Mouse (Mus musculus) heart, embryonic 13.5 days (tissue): ENCODE measurements at regions not wholly inside any gene's neighbourhood (a gene's known extent, or its start where the extent isn't known, plus 50 kb on each side); places are given as distances from the start of the nearest gene placed in this dataset.

Experiments used
- ATAC-seq: fragments of 200-750 bp; cut with Nextera tagmentation; 2 replicates; pipeline ENCODE4 v1.8.0; 2017; ENCODE audit warnings: moderate TSS enrichment; ENCODE audit not compliant: insufficient number of reproducible peaks, low FRiP score, low TSS enrichment; ENCODE audit errors: extremely low read depth
- H3K27ac ChIP-seq: fragments of 300-500 bp; sonication (generic); replicated peaks from 2 replicates; pipeline ENCODE4 v1.5.1; 2015; ENCODE audit warnings: moderate library complexity, mild to moderate bottlenecking, inconsistent platforms
- H3K27me3 ChIP-seq: fragments of 300-500 bp; sonication (generic); replicated peaks from 2 replicates; pipeline ENCODE4 v1.6.1; 2015; ENCODE audit warnings: mild to moderate bottlenecking, inconsistent platforms
- H3K36me3 ChIP-seq: fragments of 300-500 bp; sonication (generic); 2 replicates; pipeline ENCODE4 v1.6.1; 2015; ENCODE audit warnings: mild to moderate bottlenecking, inconsistent platforms
- H3K4me1 ChIP-seq: fragments of 300-500 bp; sonication (generic); 2 replicates; pipeline ENCODE4 v1.6.1; 2015; ENCODE audit warnings: inconsistent platforms
- H3K4me2 ChIP-seq: fragments of 300-500 bp; sonication (generic); 2 replicates; pipeline ENCODE4 v1.6.1; 2015; ENCODE audit warnings: inconsistent platforms, mild to moderate bottlenecking, moderate library complexity
- H3K4me3 ChIP-seq: fragments of 300-500 bp; sonication (generic); 2 replicates; pipeline ENCODE4 v1.5.1; 2015; ENCODE audit warnings: moderate library complexity, mild to moderate bottlenecking, inconsistent platforms
- H3K9ac ChIP-seq: fragments of 300-500 bp; sonication (generic); 2 replicates; pipeline ENCODE4 v1.6.1; 2015; ENCODE audit warnings: inconsistent platforms, mild to moderate bottlenecking, moderate library complexity
- H3K9me3 ChIP-seq: fragments of 300-500 bp; sonication (generic); 2 replicates; pipeline ENCODE4 v1.6.1; 2016; ENCODE audit warnings: inconsistent platforms
- WGBS: fragments of 180-500 bp; shearing (Covaris S2); methylation state at CpG from one replicate; pipeline ENCODE4 v1.1.7; 2015; ENCODE audit warnings: mixed read lengths; 5-methylcytosine and 5-hydroxymethylcytosine counted together

- H3K4me1 ChIP-seq, result peaks cover 25% of the 10 kb centered on the region
- no peak for ATAC-seq
- 82% methylated on average over 18 of the region's 18 CpGs for WGBS
- H3K36me3 ChIP-seq, result no peaks in the 10 kb centered on the region
- no peak overlapping the region for H3K9ac ChIP-seq
- no peaks in the 10 kb centered on the region for H3K9me3 ChIP-seq
- no peak overlapping the region for H3K4me3 ChIP-seq
- H3K4me2 ChIP-seq, result no peak overlapping the region
- no peak overlapping the region for H3K27ac ChIP-seq
- peaks cover 88% of the 10 kb centered on the region for H3K27me3 ChIP-seq
Measured at GRCm38 (mm10) chr8:91973951-91974439, 172.1 kb upstream of the Irx3 start.

- peak; percentile 67; the same call in 1 of the 2 replicates for ATAC-seq
- H3K4me1 ChIP-seq, result peaks cover 43% of the 10 kb centered on the region
- H3K4me3 ChIP-seq, result peak overlapping the region; percentile 44
- peak overlapping the region; percentile 83 for H3K27ac ChIP-seq
- WGBS, result 9% methylated on average over 16 of the region's 16 CpGs
- H3K9me3 ChIP-seq, result no peaks in the 10 kb centered on the region
- H3K4me2 ChIP-seq, result peak overlapping the region; percentile 70
- peak overlapping the region; percentile 76 for H3K9ac ChIP-seq
- H3K36me3 ChIP-seq, result no peaks in the 10 kb centered on the region
- H3K27me3 ChIP-seq, result peaks cover 79% of the 10 kb centered on the region
Measured at GRCm38 (mm10) chr8:91967407-91967806, 165.5 kb upstream of the Irx3 start.

- WGBS, result 11% methylated on average over 19 of the region's 19 CpGs
- no peaks in the 10 kb centered on the region for H3K9me3 ChIP-seq
- peak overlapping the region; percentile 70 for H3K4me2 ChIP-seq
- peak overlapping the region; percentile 76 for H3K9ac ChIP-seq
- H3K4me1 ChIP-seq, result peaks cover 43% of the 10 kb centered on the region
- H3K4me3 ChIP-seq, result peak overlapping the region; percentile 44
- ATAC-seq, result no peak
- H3K27ac ChIP-seq, result peak overlapping the region; percentile 83
- no peaks in the 10 kb centered on the region for H3K36me3 ChIP-seq
- peaks cover 77% of the 10 kb centered on the region for H3K27me3 ChIP-seq
Measured at GRCm38 (mm10) chr8:91966891-91967370, 165.1 kb upstream of the Irx3 start.

- no peak overlapping the region for H3K4me3 ChIP-seq
- no peak overlapping the region for H3K4me2 ChIP-seq
- ATAC-seq, result no peak
- H3K9me3 ChIP-seq, result no peaks in the 10 kb centered on the region
- WGBS, result 65% methylated on average over 5 of the region's 5 CpGs
- H3K27ac ChIP-seq, result no peak overlapping the region
- peaks cover 59% of the 10 kb centered on the region for H3K27me3 ChIP-seq
- no peak overlapping the region for H3K9ac ChIP-seq
- peaks cover 8% of the 10 kb centered on the region; the same call in 1 of the 2 replicates for H3K36me3 ChIP-seq
- peaks cover 8% of the 10 kb centered on the region for H3K4me1 ChIP-seq
Measured at GRCm38 (mm10) chr8:91961696-91962095, 159.8 kb upstream of the Irx3 start.

- WGBS, result 74% methylated on average over 6 of the region's 6 CpGs
- Histone ChIP-seq H3K27ac (no peak overlapping the region), H3K4me2 (no peak overlapping the region), H3K4me3 (no peak overlapping the region), H3K36me3 (peaks cover 8% of the 10 kb centered on the region; the same call in 1 of the 2 replicates), H3K9me3 (no peaks in the 10 kb centered on the region), H3K9ac (no peak overlapping the region), H3K27me3 (peaks cover 27% of the 10 kb centered on the region), H3K4me1 (no peaks in the 10 kb centered on the region)
- no peak for ATAC-seq
Measured at GRCm38 (mm10) chr8:91955170-91955569, 153.3 kb upstream of the Irx3 start.

GRCm38 (mm10) chr8:91952981-91953380 lies 151.1 kb upstream of the Irx3 start:
- peaks cover 7% of the 10 kb centered on the region; the same call in 1 of the 2 replicates for H3K36me3 ChIP-seq
- H3K9me3 ChIP-seq, result no peaks in the 10 kb centered on the region
- H3K4me3 ChIP-seq, result no peak overlapping the region
- no peak overlapping the region for H3K27ac ChIP-seq
- H3K9ac ChIP-seq, result no peak overlapping the region
- no peaks in the 10 kb centered on the region for H3K4me1 ChIP-seq
- peaks cover 22% of the 10 kb centered on the region for H3K27me3 ChIP-seq
- no peak for ATAC-seq
- 83% methylated on average over 4 of the region's 4 CpGs for WGBS
- no peak overlapping the region for H3K4me2 ChIP-seq

GRCm38 (mm10) chr8:91949110-91949509 lies 147.2 kb upstream of the Irx3 start:
- WGBS, result 73% methylated on average over 9 of the region's 9 CpGs
- Histone ChIP-seq H3K27me3 (peaks cover 12% of the 10 kb centered on the region), H3K9me3 (no peaks in the 10 kb centered on the region), H3K4me1 (no peaks in the 10 kb centered on the region), H3K36me3 (no peaks in the 10 kb centered on the region), H3K4me3 (no peak overlapping the region), H3K4me2 (no peak overlapping the region), H3K27ac (no peak overlapping the region), H3K9ac (no peak overlapping the region)
- ATAC-seq, result no peak

- no peak overlapping the region for H3K4me3 ChIP-seq
- H3K27me3 ChIP-seq, result peaks cover 15% of the 10 kb centered on the region
- 75% methylated on average over 18 of the region's 18 CpGs for WGBS
- no peak overlapping the region for H3K9ac ChIP-seq
- no peaks in the 10 kb centered on the region for H3K9me3 ChIP-seq
- no peak overlapping the region for H3K27ac ChIP-seq
- H3K4me1 ChIP-seq, result no peaks in the 10 kb centered on the region
- H3K4me2 ChIP-seq, result no peak overlapping the region
- H3K36me3 ChIP-seq, result no peaks in the 10 kb centered on the region
- no peak for ATAC-seq
Measured at GRCm38 (mm10) chr8:91948173-91948940, 146.5 kb upstream of the Irx3 start.

GRCm38 (mm10) chr8:91941005-91941404 lies 139.1 kb upstream of the Irx3 start:
- no peak for ATAC-seq
- 38% methylated on average over 5 of the region's 5 CpGs for WGBS
- H3K4me2 ChIP-seq, result no peak overlapping the region
- H3K4me3 ChIP-seq, result no peak overlapping the region
- H3K9me3 ChIP-seq, result peaks cover 3% of the 10 kb centered on the region; the same call in 1 of the 2 replicates
- H3K36me3 ChIP-seq, result no peaks in the 10 kb centered on the region
- peaks cover 26% of the 10 kb centered on the region for H3K27me3 ChIP-seq
- no peak overlapping the region for H3K27ac ChIP-seq
- no peak overlapping the region for H3K9ac ChIP-seq
- H3K4me1 ChIP-seq, result no peaks in the 10 kb centered on the region

- 15% methylated on average over 2 of the region's 2 CpGs for WGBS
- H3K27ac ChIP-seq, result no peak overlapping the region
- H3K27me3 ChIP-seq, result peaks cover 19% of the 10 kb centered on the region
- H3K9ac ChIP-seq, result no peak overlapping the region
- H3K4me1 ChIP-seq, result no peaks in the 10 kb centered on the region
- no peak for ATAC-seq
- no peaks in the 10 kb centered on the region for H3K36me3 ChIP-seq
- no peak overlapping the region for H3K4me3 ChIP-seq
- H3K9me3 ChIP-seq, result peaks cover 3% of the 10 kb centered on the region; the same call in 1 of the 2 replicates
- H3K4me2 ChIP-seq, result no peak overlapping the region
Measured at GRCm38 (mm10) chr8:91937227-91937626, 135.4 kb upstream of the Irx3 start.

GRCm38 (mm10) chr8:91930520-91930919 lies 128.7 kb upstream of the Irx3 start:
- 84% methylated on average over 4 of the region's 4 CpGs for WGBS
- Histone ChIP-seq H3K9me3 (no peaks in the 10 kb centered on the region), H3K4me2 (no peak overlapping the region), H3K27ac (no peak overlapping the region), H3K36me3 (no peaks in the 10 kb centered on the region), H3K27me3 (peaks cover 25% of the 10 kb centered on the region), H3K4me1 (no peaks in the 10 kb centered on the region), H3K4me3 (no peak overlapping the region), H3K9ac (no peak overlapping the region)
- no peak for ATAC-seq
